Mouse (Mus musculus): ENCODE results near the gene Eif4a2.
"Not testable (repeated sequence)": the region's sequence is repeated elsewhere in the genome, so short reads cannot be mapped to it uniquely, and the experiment has no call there.

The Eif4a2 gene

GRCm38 (mm10) chr16:23107231-23107942 lies at the start of gene Eif4a2:
Eif4a2 (plus strand) TSS chr16:23107444.
- CTCF ChIA-PET: interaction anchor here in 2 of 4 experiments (0.9 to 1.6 kb wide), 3 partner anchors 15 to 19 kb away, joined by 3 to 10 read pairs (median 4); no protein-coding TSS in a partner anchor
- POLR2A ChIA-PET: interaction anchor here (0.5 to 11.3 kb wide), 85 partner anchors 5 to 1952 kb away, joined by 3 to 588 read pairs (median 4); partner anchors contain the start of genes Rfc4 (in 4 of the 4), Dnajb11 (in 2 of the 4), Tbccd1 (in 2 of the 4) and Bcl6 (in 1 of the 4)

DNA sequence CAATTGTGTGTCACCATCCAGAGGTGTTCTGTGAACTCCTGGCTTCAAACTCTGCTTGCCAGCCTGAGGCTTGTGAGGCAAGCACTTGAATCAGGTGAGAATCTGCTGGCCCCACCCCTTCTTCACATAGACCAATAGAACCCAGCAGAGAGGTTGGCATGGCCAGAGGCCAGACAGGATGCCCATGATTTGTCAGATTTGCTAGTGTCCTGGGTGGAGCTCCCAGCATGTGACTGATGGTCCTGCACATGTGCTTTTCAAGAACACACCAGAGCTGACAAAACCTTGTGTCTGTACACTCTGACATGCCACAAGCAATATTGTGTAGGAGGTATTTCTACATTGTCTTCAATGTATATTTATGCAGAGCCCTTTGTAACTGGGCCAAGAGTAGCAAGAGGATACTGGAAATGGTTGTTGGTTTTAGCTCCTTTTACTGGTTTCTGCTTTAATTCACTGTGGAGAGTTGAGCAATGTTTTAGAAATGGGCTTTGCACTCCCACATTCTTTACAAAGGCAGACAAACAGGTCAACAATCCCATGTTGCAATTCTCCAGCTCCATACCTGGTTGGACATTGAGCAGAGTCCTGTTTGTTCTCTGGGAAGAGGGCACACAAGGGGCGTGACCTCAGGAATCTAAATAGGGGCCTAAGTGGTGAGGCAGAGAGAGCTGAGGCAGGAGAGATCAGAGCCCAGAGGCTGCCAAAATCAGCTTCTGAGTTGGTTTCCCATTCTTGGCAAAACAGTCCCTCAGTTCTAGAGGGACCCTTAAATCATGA lies 49.4 kb upstream of the Eif4a2 start, which contains the start of gene Kng1:
Kng1 (plus strand) TSS at position 198 of the 780 bp plus-strand sequence.
- POLR2A ChIA-PET: interaction anchor here in 2 of 4 experiments (0.7 to 1.5 kb wide), 3 partner anchors 43 to 50 kb away, joined by 3 read pairs; partner anchors contain the start of gene Eif4a2 (in 1 of the 2)
- CTCF ChIA-PET: not testable (repeated sequence)

- CTCF ChIA-PET: not testable (repeated sequence)
- POLR2A ChIA-PET: interaction anchor here in 1 of 4 experiments (1.5 kb wide), 1 partner anchor 48 kb away, joined by 3 read pairs; no protein-coding TSS in a partner anchor
Observed at GRCm38 (mm10) chr16:23059630-23060029, 47.6 kb upstream of the Eif4a2 start.

- CTCF ChIA-PET, POLR2A ChIA-PET: not testable (repeated sequence)
Observed at GRCm38 (mm10) chr16:23060781-23061325, 46.4 kb upstream of the Eif4a2 start.

DNA sequence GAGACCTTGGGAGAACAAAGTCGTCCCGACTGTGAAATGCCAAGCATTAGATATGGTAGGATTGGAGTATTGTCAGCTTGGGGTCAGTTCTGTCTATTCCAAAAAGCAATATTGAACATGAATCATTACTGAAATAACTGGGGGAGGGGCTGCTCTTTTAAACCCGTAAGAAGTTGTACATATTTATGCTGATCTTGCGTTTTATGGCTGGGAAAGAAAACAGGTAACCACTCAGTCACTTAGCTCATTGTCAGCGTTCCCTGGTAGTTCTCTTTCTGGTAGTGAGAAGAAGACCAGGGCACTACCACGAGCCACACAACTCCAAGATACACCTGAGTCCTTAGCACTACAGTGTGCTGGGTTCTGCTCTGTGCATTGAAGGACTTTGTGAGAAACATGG lies 29.7 kb upstream of the Eif4a2 start:
- POLR2A ChIA-PET: not testable (repeated sequence)
- CTCF ChIA-PET: interaction anchor here in 1 of 4 experiments (0.6 kb wide), 1 partner anchor 18 kb away, joined by 4 read pairs; no protein-coding TSS in a partner anchor

DNA sequence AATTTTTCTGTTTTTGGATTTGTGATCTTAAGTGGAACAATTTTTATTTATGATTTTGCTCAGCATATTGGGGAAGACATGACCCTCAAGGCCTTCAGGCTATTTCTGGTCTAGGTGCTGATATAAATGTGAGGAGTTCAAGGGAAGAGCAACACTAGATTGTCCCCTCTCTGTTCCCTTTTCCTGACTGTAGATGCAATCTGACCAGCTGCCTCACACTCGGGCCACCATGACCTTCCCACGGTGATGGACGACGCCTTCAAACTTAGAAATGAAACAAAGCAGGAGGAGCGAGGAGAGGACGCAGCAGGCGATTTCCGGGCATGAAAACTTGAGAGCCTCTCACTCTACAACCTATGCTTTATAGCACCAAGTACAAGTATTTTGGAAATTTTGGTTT lies 20.1 kb upstream of the Eif4a2 start:
- ChIA-PET POLR2A (interaction anchor here in 2 of 4 experiments (0.9 to 17.6 kb wide), 4 partner anchors 13 to 25 kb away, joined by 3 to 588 read pairs (median 150); partner anchors contain the start of gene Eif4a2 (in 2 of the 2)), CTCF (interaction anchor here in 1 of 4 experiments (0.6 kb wide), 1 partner anchor 76 kb away, joined by 5 read pairs; no protein-coding TSS in a partner anchor)

DNA sequence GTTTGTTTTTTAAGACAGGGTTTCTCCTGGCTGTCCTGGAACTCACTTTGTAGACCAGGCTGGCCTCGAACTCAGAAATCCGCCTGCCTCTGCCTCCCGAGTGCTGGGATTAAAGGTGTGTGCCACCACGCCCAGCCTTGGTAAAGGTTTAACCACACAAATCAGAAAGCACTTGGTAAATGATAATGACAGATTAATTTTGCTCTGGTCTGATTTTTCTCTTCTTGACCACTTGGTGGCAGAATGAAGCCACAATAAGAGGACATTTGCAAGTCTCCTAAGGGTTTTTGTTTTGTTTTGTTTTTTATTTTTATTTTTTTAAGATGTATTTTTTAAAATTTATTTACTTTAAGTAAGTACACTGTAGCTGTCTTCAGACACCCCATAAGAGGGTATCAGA lies 19.5 kb upstream of the Eif4a2 start:
- CTCF ChIA-PET: interaction anchor here in 3 of 4 experiments (0.7 to 2.7 kb wide), 10 partner anchors 12 to 138 kb away, joined by 3 to 25 read pairs (median 8); partner anchors contain the start of genes Eif4a2 (in 2 of the 3) and Rfc4 (in 1 of the 3)
- POLR2A ChIA-PET: interaction anchor here (1.4 to 17.6 kb wide), 13 partner anchors 10 to 42 kb away, joined by 5 to 588 read pairs (median 42); partner anchors contain the start of genes Eif4a2 (in 3 of the 4) and Rfc4 (in 2 of the 4)

GRCm38 (mm10) chr16:23088491-23088890 lies 18.8 kb upstream of the Eif4a2 start:
- CTCF ChIA-PET: interaction anchor here (0.6 to 2.7 kb wide), 34 partner anchors 9 to 544 kb away, joined by 3 to 25 read pairs (median 4); partner anchors contain the start of genes Rfc4 (in 4 of the 4) and Eif4a2 (in 2 of the 4)
- POLR2A ChIA-PET: interaction anchor here (0.6 to 17.6 kb wide), 30 partner anchors 9 to 865 kb away, joined by 3 to 588 read pairs (median 7); partner anchors contain the start of genes Eif4a2 (in 4 of the 4) and Rfc4 (in 3 of the 4)

DNA sequence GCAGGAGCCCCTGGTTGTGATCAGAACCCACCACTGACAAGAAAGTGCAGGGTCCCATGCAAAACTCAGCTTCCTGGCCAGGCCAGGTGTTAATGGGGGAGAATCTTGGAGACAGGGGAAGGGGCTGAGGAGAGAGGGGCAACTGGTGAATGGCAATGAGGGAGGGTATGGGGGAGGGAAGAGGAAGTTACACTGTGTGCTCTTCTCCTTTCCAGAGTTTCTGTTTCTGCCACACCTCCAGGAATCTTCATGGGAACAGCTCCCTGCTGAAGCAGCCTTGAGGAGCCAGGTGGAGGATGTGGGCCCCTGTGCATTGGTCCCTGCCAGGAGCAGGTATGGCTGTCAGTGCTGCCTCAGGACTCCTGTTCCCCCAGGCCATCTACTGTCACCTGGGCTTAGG lies 15.9 kb upstream of the Eif4a2 start:
- POLR2A ChIA-PET: interaction anchor here (0.8 to 17.6 kb wide), 13 partner anchors 9 to 173 kb away, joined by 3 to 588 read pairs (median 24); partner anchors contain the start of genes Eif4a2 (in 3 of the 4) and Rfc4 (in 3 of the 4)
- CTCF ChIA-PET: not testable (repeated sequence)

GRCm38 (mm10) chr16:23093321-23093953 lies 13.8 kb upstream of the Eif4a2 start:
- ChIA-PET POLR2A (interaction anchor here (0.6 to 17.6 kb wide), 15 partner anchors 9 to 41 kb away, joined by 3 to 588 read pairs (median 8); partner anchors contain the start of genes Eif4a2 (in 3 of the 4) and Rfc4 (in 3 of the 4)), CTCF (no interaction called here)

DNA sequence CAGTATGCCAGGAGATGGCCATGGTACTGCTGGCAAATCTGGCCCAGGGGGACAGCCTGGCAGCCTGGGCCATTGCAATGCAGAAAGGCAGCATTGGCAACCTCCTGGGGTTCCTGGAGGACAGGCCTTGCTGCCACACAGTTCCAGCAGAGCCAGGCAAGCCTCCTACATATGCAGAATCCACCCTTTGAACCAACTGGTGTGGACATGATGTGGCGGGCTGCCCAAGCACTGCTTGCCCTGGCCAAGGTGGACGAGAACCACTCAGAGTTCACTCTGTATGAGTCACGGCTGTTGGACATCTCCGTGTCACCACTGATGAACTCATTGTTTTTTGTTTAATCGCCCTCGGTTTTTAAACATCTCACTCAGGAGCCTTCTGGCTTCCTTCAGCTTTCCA lies 13.1 kb upstream of the Eif4a2 start:
- ChIA-PET CTCF (no interaction called here), POLR2A (interaction anchor here in 3 of 4 experiments (0.6 to 17.6 kb wide), 10 partner anchors 8 to 36 kb away, joined by 3 to 588 read pairs (median 91); partner anchors contain the start of genes Eif4a2 (in 3 of the 3) and Rfc4 (in 2 of the 3))

DNA sequence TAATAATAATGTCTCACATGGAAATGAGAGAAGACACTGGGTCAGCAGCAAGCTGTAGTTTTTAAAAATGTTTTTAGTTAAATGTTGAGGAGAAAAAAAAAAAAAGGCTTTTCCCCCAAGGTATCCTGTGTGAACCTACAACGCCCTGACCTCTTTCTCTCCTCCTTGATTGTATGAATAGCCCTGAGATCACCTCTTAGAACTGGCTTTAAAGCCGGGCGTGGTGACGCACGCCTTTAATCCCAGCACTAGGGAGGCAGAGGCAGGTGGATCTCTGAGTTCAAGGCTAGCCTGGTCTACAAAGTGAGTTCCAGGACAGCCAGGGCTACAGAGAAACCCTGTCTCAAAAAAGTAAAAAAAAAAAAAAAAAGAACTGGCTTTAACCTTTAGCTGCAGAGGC lies 11.7 kb upstream of the Eif4a2 start:
- ChIA-PET POLR2A (interaction anchor here (0.6 to 17.6 kb wide), 22 partner anchors 9 to 687 kb away, joined by 3 to 588 read pairs (median 6); partner anchors contain the start of genes Eif4a2 (in 4 of the 4), Rfc4 (in 2 of the 4) and Etv5 (in 1 of the 4)), CTCF (interaction anchor here in 1 of 4 experiments (0.6 to 0.9 kb wide), 3 partner anchors 9 to 33 kb away, joined by 3 to 4 read pairs (median 3); no protein-coding TSS in a partner anchor)

GRCm38 (mm10) chr16:23096886-23097285 lies 10.4 kb upstream of the Eif4a2 start:
- CTCF ChIA-PET: not testable (repeated sequence)
- POLR2A ChIA-PET: interaction anchor here (0.9 to 17.6 kb wide), 13 partner anchors 7 to 1114 kb away, joined by 3 to 588 read pairs (median 12); partner anchors contain the start of genes Eif4a2 (in 4 of the 4) and Rfc4 (in 2 of the 4)

DNA sequence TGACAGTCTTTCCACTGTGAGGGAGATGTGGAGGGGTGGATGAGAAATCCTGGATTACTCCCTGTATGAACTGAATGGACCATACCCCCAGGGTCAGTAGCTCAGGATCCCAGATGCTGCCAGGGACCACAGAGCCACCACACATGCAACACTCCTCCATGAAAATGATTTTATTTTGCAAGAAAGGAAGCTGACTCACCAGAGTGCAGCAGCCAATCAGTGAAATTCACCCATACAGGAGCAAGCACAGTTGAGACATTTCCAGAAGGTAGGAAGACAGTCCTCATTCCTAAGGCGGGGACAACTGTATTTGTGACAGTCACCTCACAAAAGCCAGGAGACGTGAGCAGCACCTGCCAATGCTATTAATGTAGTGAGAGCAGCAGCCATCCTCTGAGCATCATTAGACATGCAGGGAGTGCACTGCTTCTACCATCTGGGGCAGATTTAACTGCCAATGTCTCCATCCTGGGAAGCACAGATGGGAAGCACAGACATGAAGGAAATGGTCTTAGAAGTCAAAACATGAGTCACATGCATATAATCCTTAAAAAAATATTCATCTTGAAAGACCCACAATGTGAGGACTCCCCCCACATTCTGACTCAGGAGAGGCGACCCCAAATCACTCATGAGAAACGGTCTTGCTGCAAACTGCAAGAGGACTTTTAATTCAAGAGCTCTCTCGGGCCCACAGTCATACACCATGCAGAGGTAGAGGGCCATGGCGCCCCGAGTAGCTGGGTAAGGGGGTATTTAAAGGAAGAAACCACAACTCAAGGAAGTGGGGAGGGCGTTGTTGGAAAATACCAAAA lies 9.7 kb upstream of the Eif4a2 start:
- ChIA-PET CTCF (interaction anchor here in 1 of 4 experiments (1.4 kb wide), 1 partner anchor 9 kb away, joined by 5 read pairs; no protein-coding TSS in a partner anchor), POLR2A (interaction anchor here (0.7 to 17.6 kb wide), 28 partner anchors 8 to 1943 kb away, joined by 3 to 588 read pairs (median 4); partner anchors contain the start of genes Eif4a2 (in 4 of the 4) and Rfc4 (in 3 of the 4))

GRCm38 (mm10) chr16:23098105-23098452 lies 9.2 kb upstream of the Eif4a2 start:
- ChIA-PET CTCF (interaction anchor here in 1 of 4 experiments (1.4 kb wide), 1 partner anchor 9 kb away, joined by 5 read pairs; no protein-coding TSS in a partner anchor), POLR2A (interaction anchor here (0.6 to 17.6 kb wide), 25 partner anchors 9 to 1943 kb away, joined by 3 to 588 read pairs (median 4); partner anchors contain the start of genes Eif4a2 (in 4 of the 4) and Rfc4 (in 3 of the 4))

- CTCF ChIA-PET: interaction anchor here in 3 of 4 experiments (0.6 to 1.7 kb wide), 8 partner anchors 11 to 689 kb away, joined by 3 to 15 read pairs (median 4); no protein-coding TSS in a partner anchor
- POLR2A ChIA-PET: interaction anchor here (0.5 to 7.0 kb wide), 79 partner anchors 9 to 1941 kb away, joined by 3 to 402 read pairs (median 5); partner anchors contain the start of genes Rfc4 (in 3 of the 4), Fetub (in 2 of the 4), Bcl6 (in 1 of the 4) and Gm37419 (in 1 of the 4)
Observed at GRCm38 (mm10) chr16:23099632-23100031, 7.6 kb upstream of the Eif4a2 start.
